In the genomic region with DNA sequence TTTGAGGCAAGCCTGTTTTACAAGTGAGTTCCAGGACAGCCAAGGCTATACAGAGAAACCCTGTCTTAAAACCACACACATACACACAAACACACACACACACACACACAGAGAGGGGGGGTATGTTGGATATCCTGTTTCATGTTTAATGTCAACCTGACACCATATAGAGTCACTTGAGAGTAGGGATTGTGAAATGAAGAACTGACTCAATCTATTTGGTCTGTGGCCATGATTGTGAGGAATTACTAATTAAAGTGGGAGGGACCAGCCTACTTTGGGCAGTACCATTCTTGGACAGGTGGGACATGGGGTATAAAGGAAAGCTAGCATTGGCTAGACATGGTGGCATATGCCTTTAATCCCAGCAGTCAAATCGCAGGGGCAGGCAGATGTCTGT, we compare ENCODE assay signal across 14 mouse cellular contexts.
"Had no signal": no experiment of that assay in that cellular context is flagged by ENCODE, and none has a peak within 500 bp of the region (broad histone marks: within the 10 kb centered on the region; RNA-seq: fewer than 3 reads in every experiment).

No protein-coding gene starts in this region.

- H3K27me3 ChIP-seq: limb, embryonic 13.5 days; lung, embryonic 15.5 days; midbrain, embryonic 12.5 days; neural tube, embryonic 15.5 days had no signal

- H3K36me3 ChIP-seq: limb, embryonic 13.5 days; lung, embryonic 15.5 days; midbrain, embryonic 12.5 days; neural tube, embryonic 15.5 days had no signal

- H3K9ac ChIP-seq: limb, embryonic 13.5 days; lung, embryonic 15.5 days; midbrain, embryonic 12.5 days; neural tube, embryonic 15.5 days had no signal

- ATAC-seq: intestine, postnatal 0 days; midbrain, embryonic 16.5 days had no signal

- H3K4me1 ChIP-seq: limb, embryonic 13.5 days; midbrain, embryonic 12.5 days; neural tube, embryonic 15.5 days had no signal

- H3K4me2 ChIP-seq: limb, embryonic 13.5 days; lung, embryonic 15.5 days; midbrain, embryonic 12.5 days; neural tube, embryonic 15.5 days had no signal

- H3K4me3 ChIP-seq: limb, embryonic 13.5 days; lung, embryonic 15.5 days; midbrain, embryonic 12.5 days; neural tube, embryonic 15.5 days had no signal

- H3K27ac ChIP-seq: kidney, postnatal 0 days; limb, embryonic 13.5 days; lung, embryonic 15.5 days; macrophage; midbrain, embryonic 12.5 days; neural tube, embryonic 15.5 days had no signal

- DNase-seq: kidney, adult 8-10 months; kidney, postnatal 36 days; layer of hippocampus, adult 9-11 months; left cerebral cortex, postnatal 4 days; lung, postnatal 14 days; thymus, postnatal 36 days had no signal

- H3K9me3 ChIP-seq: limb, embryonic 13.5 days; lung, embryonic 15.5 days; midbrain, embryonic 12.5 days; neural tube, embryonic 15.5 days had no signal
